In genomic region chr11:5947796-5948195, GRCm38 (mm10) we compare ENCODE assay signal across 32 mouse cellular contexts. TPM values are rescaled to one million over a fixed set of nuclear protein-coding genes. Genes with fewer than 3 reads are reported as not detected.
A peak's percentile ranks its signal among the peaks of the same experiment; 100 is the strongest.
DNase-seq lines count a peak whose midpoint lies in the region; ATAC-seq and TF ChIP-seq lines count a peak whose summit lies in the region.
"Had no signal": no experiment of that assay in that cellular context is flagged by ENCODE, and none has a peak within 500 bp of the region (broad histone marks: within the 10 kb centered on the region; RNA-seq: fewer than 3 reads in every experiment).

No protein-coding gene starts in this region.

- no peaks in the 10 kb centered on the region for H3K36me3 ChIP-seq in forebrain, embryonic 10.5 days (replicated peaks)
- H3K36me3 ChIP-seq in forebrain, embryonic 16.5 days (ENCODE audit: control insufficient read depth, insufficient read depth) = no peaks in the 10 kb centered on the region
- no peaks in the 10 kb centered on the region for H3K36me3 ChIP-seq in intestine, embryonic 14.5 days (ENCODE audit: control insufficient read depth, insufficient read depth, low read length)
- H3K36me3 ChIP-seq in intestine, postnatal 0 days (ENCODE audit: control insufficient read depth, insufficient read depth) = no peaks in the 10 kb centered on the region
- H3K36me3 ChIP-seq in midbrain, embryonic 16.5 days (ENCODE audit: control insufficient read depth, insufficient read depth, low read length) = no peaks in the 10 kb centered on the region
- H3K36me3 ChIP-seq in midbrain, embryonic 14.5 days (ENCODE audit: control insufficient read depth, insufficient read depth, low read length) = no peaks in the 10 kb centered on the region
- H3K36me3 ChIP-seq: embryonic facial prominence, embryonic 12.5 days; midbrain, embryonic 13.5 days; stomach, embryonic 15.5 days had no signal

- no peaks in the 10 kb centered on the region for H3K27me3 ChIP-seq in forebrain, embryonic 10.5 days (ENCODE audit: poor library complexity, severe bottlenecking)
- H3K27me3 ChIP-seq in forebrain, embryonic 16.5 days (replicated peaks; ENCODE audit: control insufficient read depth, insufficient read depth, low read length) = no peaks in the 10 kb centered on the region
- H3K27me3 ChIP-seq in intestine, embryonic 14.5 days (replicated peaks; ENCODE audit: control insufficient read depth, insufficient read depth, low read length) = no peaks in the 10 kb centered on the region
- H3K27me3 ChIP-seq in intestine, postnatal 0 days (replicated peaks; ENCODE audit: control insufficient read depth, insufficient read depth, low read length) = no peaks in the 10 kb centered on the region
- no peaks in the 10 kb centered on the region for H3K27me3 ChIP-seq in midbrain, embryonic 16.5 days (ENCODE audit: control insufficient read depth, insufficient read depth, low read depth, low read length)
- H3K27me3 ChIP-seq in midbrain, embryonic 14.5 days (ENCODE audit: control insufficient read depth, insufficient read depth, low read length) = no peaks in the 10 kb centered on the region
- H3K27me3 ChIP-seq: CH12.LX; embryonic facial prominence, embryonic 12.5 days; midbrain, embryonic 13.5 days; stomach, embryonic 15.5 days had no signal

- ATAC-seq in forebrain, embryonic 16.5 days = no peak
- ATAC-seq in intestine, embryonic 14.5 days (replicated peaks; ENCODE audit: low FRiP score, low TSS enrichment, low read depth) = no peak
- no peak for ATAC-seq in intestine, postnatal 0 days
- no peak for ATAC-seq in midbrain, embryonic 16.5 days
- no peak for ATAC-seq in midbrain, embryonic 14.5 days (ENCODE audit: low FRiP score, low TSS enrichment)
- ATAC-seq: inflammation-experienced regulatory T-cells, adult 6 months; midbrain, embryonic 13.5 days had no signal

- H3K4me3 ChIP-seq in forebrain, embryonic 10.5 days = no peak overlapping the region
- no peak overlapping the region for H3K4me3 ChIP-seq in forebrain, embryonic 16.5 days (replicated peaks; ENCODE audit: low read length)
- H3K4me3 ChIP-seq in intestine, embryonic 14.5 days (ENCODE audit: low read depth, low read length) = no peak overlapping the region
- no peak overlapping the region for H3K4me3 ChIP-seq in intestine, postnatal 0 days (ENCODE audit: low read depth, low read length)
- H3K4me3 ChIP-seq in midbrain, embryonic 16.5 days (ENCODE audit: low read depth, low read length) = no peak overlapping the region
- H3K4me3 ChIP-seq in midbrain, embryonic 14.5 days (replicated peaks; ENCODE audit: low read depth, low read length) = no peak overlapping the region
- H3K4me3 ChIP-seq: embryonic facial prominence, embryonic 12.5 days; megakaryocyte, embryonic 14.5 days; midbrain, embryonic 13.5 days; stomach, embryonic 15.5 days had no signal

- no peaks in the 10 kb centered on the region for H3K9me3 ChIP-seq in forebrain, embryonic 10.5 days
- no peaks in the 10 kb centered on the region for H3K9me3 ChIP-seq in forebrain, embryonic 16.5 days (ENCODE audit: control insufficient read depth, low read length)
- no peaks in the 10 kb centered on the region for H3K9me3 ChIP-seq in intestine, embryonic 14.5 days (ENCODE audit: control insufficient read depth, low read length)
- H3K9me3 ChIP-seq in intestine, postnatal 0 days (ENCODE audit: control insufficient read depth) = no peaks in the 10 kb centered on the region
- no peaks in the 10 kb centered on the region for H3K9me3 ChIP-seq in midbrain, embryonic 16.5 days (replicated peaks; ENCODE audit: control insufficient read depth, low read length, poor library complexity, severe bottlenecking)
- H3K9me3 ChIP-seq in midbrain, embryonic 14.5 days (ENCODE audit: control insufficient read depth, low read length) = no peaks in the 10 kb centered on the region
- H3K9me3 ChIP-seq: embryonic facial prominence, embryonic 12.5 days; midbrain, embryonic 13.5 days; stomach, embryonic 15.5 days had no signal

- H3K4me1 ChIP-seq in forebrain, embryonic 10.5 days = peaks cover 31% of the 10 kb centered on the region
- H3K4me1 ChIP-seq in forebrain, embryonic 16.5 days (replicated peaks; ENCODE audit: control insufficient read depth, insufficient read depth, low read length) = no peaks in the 10 kb centered on the region
- peaks cover 6% of the 10 kb centered on the region; the same call in 1 of the 2 replicates for H3K4me1 ChIP-seq in intestine, embryonic 14.5 days (replicated peaks; ENCODE audit: control insufficient read depth, insufficient read depth, low read length)
- 0 out of 2 replicates have a peak, but pooled peaks cover 4% of the 10 kb centered on the region for H3K4me1 ChIP-seq in intestine, postnatal 0 days (replicated peaks; ENCODE audit: control insufficient read depth, insufficient read depth, low read length)
- H3K4me1 ChIP-seq in midbrain, embryonic 16.5 days (ENCODE audit: control insufficient read depth, insufficient read depth, low read length) = peaks cover 5% of the 10 kb centered on the region; the same call in 1 of the 2 replicates
- H3K4me1 ChIP-seq in midbrain, embryonic 14.5 days (ENCODE audit: control insufficient read depth, insufficient read depth, low read length) = no peaks in the 10 kb centered on the region; the same call in 1 of the 2 replicates

- no peak for DNase-seq in forebrain, embryonic 10.5 days (ENCODE audit: extremely low spot score, low spot score)
- peak; percentile 53 for DNase-seq in intestine, embryonic 14.5 days (ENCODE audit: low spot score)
- no peak for DNase-seq in midbrain, embryonic 14.5 days
- no peak for DNase-seq in cerebellum, postnatal 10 days
- DNase-seq: adrenal gland, adult 8-10 months; cerebellum, adult 8-10 months; cerebellum, postnatal 36 days; gastrocnemius, postnatal 10 days; heart, postnatal 4 days; kidney, adult 9 months; kidney, postnatal 10 days; layer of hippocampus, postnatal 36 days; left cerebral cortex, postnatal 4 days; liver; lung, adult 2 months; lung, postnatal 36 days; right cerebral cortex, postnatal 25 days; thymus, adult 2 months; thymus, postnatal 4 days had no signal

- no peak overlapping the region for H3K9ac ChIP-seq in forebrain, embryonic 16.5 days (replicated peaks; ENCODE audit: low read depth, low read length)
- H3K9ac ChIP-seq in intestine, embryonic 14.5 days (ENCODE audit: low read length) = no peak overlapping the region
- H3K9ac ChIP-seq in intestine, postnatal 0 days (ENCODE audit: low read depth, low read length) = no peak overlapping the region
- no peak overlapping the region for H3K9ac ChIP-seq in midbrain, embryonic 16.5 days (ENCODE audit: low read depth, low read length)
- H3K9ac ChIP-seq in midbrain, embryonic 14.5 days (replicated peaks; ENCODE audit: low read length) = no peak overlapping the region
- H3K9ac ChIP-seq: embryonic facial prominence, embryonic 12.5 days; hindbrain, embryonic 14.5 days; liver, embryonic 14.5 days; stomach, embryonic 15.5 days had no signal

- TF ChIP-seq CTCF in intestine, postnatal 0 days (IDR thresholded peaks at IDR 0.05; ENCODE audit: low read depth) = no peak

- WGBS in forebrain, embryonic 10.5 days = 70% methylated on average over 4 of the region's 4 CpGs
- WGBS in forebrain, embryonic 16.5 days = 63% methylated on average over 4 of the region's 4 CpGs
- WGBS in intestine, embryonic 14.5 days = 37% methylated on average over 4 of the region's 4 CpGs
- 42% methylated on average over 4 of the region's 4 CpGs for WGBS in intestine, postnatal 0 days
- WGBS in midbrain, embryonic 16.5 days = 60% methylated on average over 4 of the region's 4 CpGs
- 72% methylated on average over 4 of the region's 4 CpGs for WGBS in midbrain, embryonic 14.5 days

- no peak overlapping the region for H3K4me2 ChIP-seq in forebrain, embryonic 16.5 days (ENCODE audit: low read length)
- no peak overlapping the region for H3K4me2 ChIP-seq in intestine, embryonic 14.5 days (ENCODE audit: low read length)
- H3K4me2 ChIP-seq in intestine, postnatal 0 days (replicated peaks; ENCODE audit: low read depth) = no peak overlapping the region
- 0 out of 2 replicates have a peak overlapping the region, but pooled peaks have one; percentile 12 for H3K4me2 ChIP-seq in midbrain, embryonic 16.5 days (ENCODE audit: low read length)
- no peak overlapping the region for H3K4me2 ChIP-seq in midbrain, embryonic 14.5 days (ENCODE audit: low read length)
- H3K4me2 ChIP-seq: embryonic facial prominence, embryonic 12.5 days; heart, embryonic 11.5 days; hindbrain, embryonic 14.5 days; midbrain, embryonic 13.5 days had no signal

- peak overlapping the region; percentile 77; the same call in 1 of the 2 replicates for H3K27ac ChIP-seq in forebrain, embryonic 10.5 days
- H3K27ac ChIP-seq in forebrain, embryonic 16.5 days (ENCODE audit: low read length) = no peak overlapping the region
- H3K27ac ChIP-seq in intestine, embryonic 14.5 days (ENCODE audit: low read depth) = no peak overlapping the region
- H3K27ac ChIP-seq in intestine, postnatal 0 days (ENCODE audit: low read depth, low read length) = no peak overlapping the region
- H3K27ac ChIP-seq in midbrain, embryonic 16.5 days (ENCODE audit: low read length) = no peak overlapping the region
- no peak overlapping the region for H3K27ac ChIP-seq in midbrain, embryonic 14.5 days (replicated peaks; ENCODE audit: low read depth, low read length)
- H3K27ac ChIP-seq: hindbrain, embryonic 14.5 days; liver, embryonic 14.5 days; midbrain, embryonic 13.5 days had no signal

RNA-seq across cellular contexts. Expression of gene Gck, which starts 2.1 kb away (rescaled TPM):
- 2.2 and 2.5 TPM in 2 replicates for polyA plus RNA-seq in forebrain, embryonic 10.5 days (2016; fragmentation: Nextera tagmentation; extraction: Ambion mirVana)
- polyA plus RNA-seq in forebrain, embryonic 16.5 days (2015; fragmentation: Nextera tagmentation; extraction: Ambion mirVana) = 5.5 and 8.2 TPM in 2 replicates
- polyA plus RNA-seq in intestine, embryonic 14.5 days (2014; fragmentation: Nextera tagmentation; extraction: Ambion mirVana) = 1.2 and 2.3 TPM in 2 replicates
- 0.44 TPM in 2 replicates for polyA plus RNA-seq in intestine, postnatal 0 days (2015; fragmentation: Nextera tagmentation; extraction: Ambion mirVana)
- 10.5 and 11.8 TPM in 2 replicates for polyA plus RNA-seq in midbrain, embryonic 16.5 days (2015; fragmentation: Nextera tagmentation; extraction: Ambion mirVana)
- 5.9 and 9.8 TPM in 2 replicates for polyA plus RNA-seq in midbrain, embryonic 14.5 days (2014; fragmentation: Nextera tagmentation; extraction: Ambion mirVana)
- polyA plus RNA-seq: C2C12; inflammation-experienced regulatory T-cells, adult 6 months had no signal

RNA-seq across cellular contexts. Expression of gene Ykt6, which starts 7.7 kb away (rescaled TPM):
- polyA plus RNA-seq in forebrain, embryonic 10.5 days (2016; fragmentation: Nextera tagmentation; extraction: Ambion mirVana) = 58.5 and 65.5 TPM in 2 replicates
- polyA plus RNA-seq in forebrain, embryonic 16.5 days (2015; fragmentation: Nextera tagmentation; extraction: Ambion mirVana) = 93.4 and 111 TPM in 2 replicates
- polyA plus RNA-seq in intestine, embryonic 14.5 days (2014; fragmentation: Nextera tagmentation; extraction: Ambion mirVana) = 23.0 and 23.3 TPM in 2 replicates
- polyA plus RNA-seq in intestine, postnatal 0 days (2015; fragmentation: Nextera tagmentation; extraction: Ambion mirVana) = 50.9 and 53.8 TPM in 2 replicates
- polyA plus RNA-seq in midbrain, embryonic 16.5 days (2015; fragmentation: Nextera tagmentation; extraction: Ambion mirVana) = 108 TPM in 2 replicates
- polyA plus RNA-seq in midbrain, embryonic 14.5 days (2014; fragmentation: Nextera tagmentation; extraction: Ambion mirVana) = 40.5 and 57.6 TPM in 2 replicates

RNA-seq across cellular contexts. Expression of gene Myl7, which starts 49.2 kb away (rescaled TPM):
- 2.6 and 3.1 TPM in 2 replicates for polyA plus RNA-seq in forebrain, embryonic 10.5 days (2016; fragmentation: Nextera tagmentation; extraction: Ambion mirVana)
- not detected in 2 replicates for polyA plus RNA-seq in forebrain, embryonic 16.5 days (2015; fragmentation: Nextera tagmentation; extraction: Ambion mirVana)
- 22.9 and 33.3 TPM in 2 replicates for polyA plus RNA-seq in intestine, embryonic 14.5 days (2014; fragmentation: Nextera tagmentation; extraction: Ambion mirVana)
- polyA plus RNA-seq in intestine, postnatal 0 days (2015; fragmentation: Nextera tagmentation; extraction: Ambion mirVana) = 20.9 and 22.7 TPM in 2 replicates
- polyA plus RNA-seq in midbrain, embryonic 16.5 days (2015; fragmentation: Nextera tagmentation; extraction: Ambion mirVana) = not detected in 2 replicates
- not detected in 2 replicates for polyA plus RNA-seq in midbrain, embryonic 14.5 days (2014; fragmentation: Nextera tagmentation; extraction: Ambion mirVana)
- polyA plus RNA-seq: C2C12; hindbrain, embryonic 14.5 days; inflammation-experienced regulatory T-cells, adult 6 months had no signal
